ENCODE assay signal across 24 mouse cellular contexts in the genomic region with DNA sequence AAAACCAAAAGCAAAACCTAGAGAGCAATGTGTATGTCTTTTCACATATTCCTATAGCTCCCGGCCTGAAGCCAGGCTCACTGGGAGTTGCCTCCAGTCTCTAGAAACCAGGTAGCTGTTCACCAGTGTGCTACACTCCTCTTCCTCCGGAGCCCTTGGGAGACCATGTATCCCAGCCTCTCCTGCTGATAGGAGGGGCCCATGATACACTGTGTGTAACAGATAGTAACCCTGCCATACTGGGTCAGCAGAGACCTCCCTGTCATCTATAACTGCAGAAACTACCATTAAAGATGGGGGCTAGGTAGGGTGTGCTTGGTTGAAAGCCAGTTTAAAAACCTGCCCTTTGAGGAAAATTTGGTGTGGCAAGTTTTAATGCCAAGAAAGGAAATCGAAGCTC.
DNase-seq lines count a peak whose midpoint lies in the region; ATAC-seq lines count a peak whose summit lies in the region.
"Had no signal": no experiment of that assay in that cellular context is flagged by ENCODE, and none has a peak within 500 bp of the region (broad histone marks: within the 10 kb centered on the region; RNA-seq: fewer than 3 reads in every experiment).

No protein-coding gene starts in this region.

- H3K36me3 ChIP-seq in erythroblast, embryonic 14.5 days (ENCODE audit: control insufficient read depth) = no peaks in the 10 kb centered on the region; the same call in 1 of the 2 replicates
- H3K36me3 ChIP-seq in liver, embryonic 13.5 days = no peaks in the 10 kb centered on the region
- no peaks in the 10 kb centered on the region for H3K36me3 ChIP-seq in liver, embryonic 16.5 days (ENCODE audit: control insufficient read depth, insufficient read depth)
- H3K36me3 ChIP-seq in hindbrain, embryonic 11.5 days (ENCODE audit: control insufficient read depth, insufficient read depth, low read length) = no peaks in the 10 kb centered on the region
- H3K36me3 ChIP-seq: embryonic facial prominence, embryonic 10.5 days; embryonic facial prominence, embryonic 13.5 days; hindbrain, embryonic 13.5 days had no signal

- ATAC-seq in erythroblast, adult 5-6 weeks (replicated peaks; ENCODE audit: low FRiP score, poor library complexity, severe bottlenecking) = no peak
- ATAC-seq in liver, embryonic 13.5 days (ENCODE audit: low read depth) = peak; percentile 100
- ATAC-seq in liver, embryonic 16.5 days (ENCODE audit: low read depth) = peak; percentile 80
- ATAC-seq in hindbrain, embryonic 11.5 days (ENCODE audit: low FRiP score) = no peak
- ATAC-seq: activated CD4-positive, CD25-positive, alpha-beta regulatory T cell, adult 4 months; forebrain, embryonic 14.5 days; forebrain, postnatal 0 days; hindbrain, embryonic 16.5 days had no signal

- no peaks in the 10 kb centered on the region for H3K9me3 ChIP-seq in erythroblast, embryonic 14.5 days (ENCODE audit: control insufficient read depth, low read length)
- no peaks in the 10 kb centered on the region for H3K9me3 ChIP-seq in liver, embryonic 13.5 days (replicated peaks)
- H3K9me3 ChIP-seq in liver, embryonic 16.5 days (replicated peaks; ENCODE audit: control insufficient read depth, low read length) = no peaks in the 10 kb centered on the region
- no peaks in the 10 kb centered on the region for H3K9me3 ChIP-seq in hindbrain, embryonic 11.5 days (ENCODE audit: control insufficient read depth, low read length)
- H3K9me3 ChIP-seq: embryonic facial prominence, embryonic 10.5 days; embryonic facial prominence, embryonic 13.5 days; hindbrain, embryonic 13.5 days had no signal

- peak overlapping the region; percentile 38 for H3K4me2 ChIP-seq in liver, embryonic 13.5 days
- no peak overlapping the region for H3K4me2 ChIP-seq in liver, embryonic 16.5 days (ENCODE audit: low read depth, low read length)
- no peak overlapping the region for H3K4me2 ChIP-seq in hindbrain, embryonic 11.5 days (replicated peaks; ENCODE audit: low read depth, low read length)
- H3K4me2 ChIP-seq: embryonic facial prominence, embryonic 13.5 days; heart, embryonic 11.5 days; hindbrain, embryonic 13.5 days had no signal

- H3K27me3 ChIP-seq in erythroblast, embryonic 14.5 days (ENCODE audit: control insufficient read depth) = no peaks in the 10 kb centered on the region
- no peaks in the 10 kb centered on the region for H3K27me3 ChIP-seq in liver, embryonic 13.5 days
- H3K27me3 ChIP-seq in liver, embryonic 16.5 days (ENCODE audit: control insufficient read depth, insufficient read depth, low read depth, low read length) = no peaks in the 10 kb centered on the region
- no peaks in the 10 kb centered on the region for H3K27me3 ChIP-seq in hindbrain, embryonic 11.5 days (ENCODE audit: control insufficient read depth, insufficient read depth, low read length)

- peak; percentile 74 for DNase-seq in liver
- peak; percentile 60 for DNase-seq in liver, embryonic 13.5 days
- DNase-seq in testis, postnatal 10 days (ENCODE audit: low spot score) = no peak
- no peak for DNase-seq in lung, postnatal 4 days
- no peak for DNase-seq in hindbrain, embryonic 11.5 days (ENCODE audit: low spot score)
- DNase-seq: adrenal gland, postnatal 14 days; cerebellum, adult 11-12 months; cerebellum, adult 8-10 months; cerebellum, postnatal 10 days; cerebellum, postnatal 36 days; embryo, embryonic 11 days; forebrain, postnatal 0 days; gastrocnemius, adult 2 months; gastrocnemius, postnatal 14 days had no signal

- H3K4me1 ChIP-seq in erythroblast, embryonic 14.5 days (ENCODE audit: control insufficient read depth) = peaks cover 57% of the 10 kb centered on the region
- H3K4me1 ChIP-seq in liver, embryonic 13.5 days (replicated peaks) = peaks cover 56% of the 10 kb centered on the region
- peaks cover 6% of the 10 kb centered on the region for H3K4me1 ChIP-seq in liver, embryonic 16.5 days (ENCODE audit: control insufficient read depth, low read depth, low read length)
- H3K4me1 ChIP-seq in hindbrain, embryonic 11.5 days (replicated peaks; ENCODE audit: control insufficient read depth, insufficient read depth, low read length) = no peaks in the 10 kb centered on the region

- peak overlapping the region; percentile 19 for H3K4me3 ChIP-seq in erythroblast, embryonic 14.5 days (replicated peaks)
- H3K4me3 ChIP-seq in liver, embryonic 13.5 days (replicated peaks) = no peak overlapping the region
- H3K4me3 ChIP-seq in liver, embryonic 16.5 days (ENCODE audit: low read depth, low read length) = no peak overlapping the region
- H3K4me3 ChIP-seq in hindbrain, embryonic 11.5 days (ENCODE audit: low read depth, low read length) = no peak overlapping the region
- H3K4me3 ChIP-seq: embryonic facial prominence, embryonic 10.5 days; embryonic facial prominence, embryonic 13.5 days; gastrocnemius, adult 2 months; hindbrain, embryonic 13.5 days had no signal

- H3K27ac ChIP-seq in liver, embryonic 13.5 days = peak overlapping the region; percentile 73
- H3K27ac ChIP-seq in liver, embryonic 16.5 days (ENCODE audit: low read length) = no peak overlapping the region
- no peak overlapping the region for H3K27ac ChIP-seq in hindbrain, embryonic 11.5 days (ENCODE audit: low read depth, low read length)
- H3K27ac ChIP-seq: embryonic facial prominence, embryonic 13.5 days; hindbrain, embryonic 13.5 days had no signal

- H3K9ac ChIP-seq in liver, embryonic 13.5 days = peak overlapping the region; percentile 18; the same call in 1 of the 2 replicates
- H3K9ac ChIP-seq in liver, embryonic 16.5 days (ENCODE audit: low read depth, low read length) = no peak overlapping the region
- H3K9ac ChIP-seq in hindbrain, embryonic 11.5 days (ENCODE audit: low read depth, low read length) = no peak overlapping the region
- H3K9ac ChIP-seq: embryonic facial prominence, embryonic 13.5 days; forebrain, postnatal 0 days; hindbrain, embryonic 13.5 days had no signal

- 37% methylated on average over 3 of the region's 3 CpGs for WGBS in liver, embryonic 13.5 days (ENCODE audit: insufficient replicate concordance)
- 45% methylated on average over 3 of the region's 3 CpGs for WGBS in liver, embryonic 16.5 days (ENCODE audit: insufficient replicate concordance)
- WGBS in hindbrain, embryonic 11.5 days = 85% methylated on average over 3 of the region's 3 CpGs

Comparison
In these comparisons a context has a peak if more than half of its experiments do, and no peak if none do; other contexts are left out.
1. ATAC-seq: peak in liver, embryonic 13.5 days (single experiment) and liver, embryonic 16.5 days (single experiment); none in erythroblast, adult 5-6 weeks (single experiment) and hindbrain, embryonic 11.5 days (single experiment).
2. DNase-seq: peak in liver (single experiment) and liver, embryonic 13.5 days (single experiment); none in testis, postnatal 10 days (single experiment), lung, postnatal 4 days (0 of 2) and hindbrain, embryonic 11.5 days (single experiment).